Mouse (Mus musculus) T-helper 17 cell (primary cell): Measurements from ENCODE around the gene Rab13.
"Not testable (repeated sequence)": the region's sequence is repeated elsewhere in the genome, so short reads cannot be mapped to it uniquely, and the experiment has no call there.

Source experiments
- in situ Hi-C, 2 experiments: fragments of 300-600 bp; cut with MboI, MseI; formaldehyde crosslinking; loops; 1 replicate in 1 of 2; 2 replicates in 1 of 2; pipeline ENCODE4 v1.15.1; 2025; ENCODE audit warnings: high pct_unique_total_duplicates in 2 of 2

The Rab13 gene

DNA sequence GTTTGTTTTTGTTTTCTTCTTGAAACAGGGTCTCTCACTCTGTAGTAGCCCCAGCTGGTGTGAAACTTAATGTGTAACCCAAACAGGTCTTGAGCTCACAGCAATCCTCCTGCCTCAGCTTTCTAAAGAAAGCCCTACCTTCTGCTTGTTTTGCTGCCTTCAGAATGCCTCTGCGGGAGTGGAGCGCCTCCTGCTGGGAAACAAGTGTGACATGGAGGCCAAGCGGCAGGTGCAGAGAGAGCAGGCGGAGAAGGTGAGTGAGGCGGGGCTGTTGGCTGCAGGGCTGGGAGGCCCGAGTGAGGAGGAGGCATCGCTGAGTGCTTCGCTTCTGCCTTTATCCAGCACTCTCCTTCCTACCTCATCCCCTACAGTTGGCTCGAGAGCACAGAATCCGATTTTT, 10.8 kb downstream of the Rab13 start:
- in situ Hi-C loops, result loop anchor here (5.0 kb wide), 2 partner anchors 148 to 153 kb away; no protein-coding TSS in a partner anchor

DNA sequence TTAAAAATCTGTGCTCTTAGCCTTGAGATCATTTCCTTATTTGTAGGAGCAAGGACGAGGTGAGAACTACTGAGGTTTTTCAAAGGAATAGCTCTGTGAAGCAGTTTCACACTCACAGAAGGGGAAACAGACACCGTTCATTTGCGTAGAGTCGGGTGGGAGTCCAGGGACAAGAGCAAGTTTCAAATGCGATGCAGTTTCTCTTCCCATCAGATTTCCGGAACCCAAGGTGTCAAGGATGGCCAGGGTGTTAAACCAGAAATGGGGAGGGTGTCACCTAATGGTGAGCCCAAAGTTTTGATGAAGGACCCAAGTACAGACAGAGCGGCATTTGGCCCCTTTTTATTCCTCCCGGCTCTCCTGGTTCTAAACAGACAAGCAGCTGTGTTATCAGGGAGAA, 17.6 kb downstream of the Rab13 start:
- in situ Hi-C loops, result no loop called here

DNA sequence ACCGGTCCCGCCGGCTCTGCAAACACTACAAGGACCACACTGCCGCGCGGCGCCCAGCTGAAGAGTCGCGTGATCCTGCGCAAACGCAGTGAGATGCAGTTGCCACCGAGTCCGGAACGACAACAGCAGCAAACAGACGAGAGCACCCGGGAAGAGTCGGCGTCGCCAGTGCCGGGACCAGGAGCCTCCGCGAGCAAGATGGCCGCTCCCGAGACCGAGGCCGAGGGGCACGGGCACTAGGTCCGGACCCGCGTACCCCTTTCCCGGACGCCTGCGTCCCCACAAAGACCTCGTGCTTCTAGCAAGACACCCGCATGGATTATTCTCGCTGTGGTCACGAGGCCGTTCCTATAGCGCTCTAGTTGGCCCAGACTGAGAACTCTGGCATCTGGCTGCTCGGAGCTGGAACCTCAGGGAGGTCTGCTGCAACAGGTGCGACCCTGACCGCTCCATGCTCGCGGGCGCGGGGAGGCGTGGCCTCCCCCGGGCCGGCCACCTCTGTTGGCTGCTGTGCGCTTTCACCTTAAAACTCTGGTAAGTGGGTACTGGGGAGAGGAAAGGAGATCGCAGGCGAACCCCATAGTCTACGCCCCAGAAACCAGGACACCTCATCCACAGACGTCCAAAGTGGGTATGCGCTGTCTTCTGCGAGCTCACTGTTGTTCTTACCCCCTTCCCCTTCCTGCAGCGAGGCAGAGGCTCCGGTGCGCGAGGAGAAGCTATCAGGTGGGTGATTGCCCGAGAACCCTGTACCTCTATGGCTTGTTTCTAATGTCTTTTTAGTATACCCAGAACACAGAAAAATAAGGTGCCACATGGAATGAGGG, 18.2 kb downstream of the Rab13 start, which contains the start of gene Jtb:
Gene Jtb (plus strand): TSS at position 91 of the 827 bp plus-strand sequence.
- in situ Hi-C loops, result no loop called here

DNA sequence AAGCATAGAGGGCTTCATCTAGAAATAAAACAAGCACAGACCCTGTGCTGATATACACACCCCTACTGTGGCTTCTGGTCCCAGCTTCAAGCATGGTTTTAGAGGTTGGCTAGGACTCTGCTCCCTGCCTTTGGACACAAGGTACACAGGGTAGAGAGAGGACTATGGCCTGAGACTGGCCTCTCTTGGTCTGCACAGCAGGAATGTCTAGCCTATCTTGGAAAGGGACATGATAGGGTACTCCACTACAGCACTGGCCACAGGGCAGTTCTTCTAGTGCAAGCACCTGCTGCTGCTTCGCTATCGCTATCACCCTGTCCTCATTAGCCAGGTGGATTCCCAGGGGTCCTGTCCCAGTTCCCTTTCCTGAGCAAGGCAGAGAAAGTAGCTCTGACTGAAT, 27.8 kb downstream of the Rab13 start:
- in situ Hi-C loops, result no loop called here

DNA sequence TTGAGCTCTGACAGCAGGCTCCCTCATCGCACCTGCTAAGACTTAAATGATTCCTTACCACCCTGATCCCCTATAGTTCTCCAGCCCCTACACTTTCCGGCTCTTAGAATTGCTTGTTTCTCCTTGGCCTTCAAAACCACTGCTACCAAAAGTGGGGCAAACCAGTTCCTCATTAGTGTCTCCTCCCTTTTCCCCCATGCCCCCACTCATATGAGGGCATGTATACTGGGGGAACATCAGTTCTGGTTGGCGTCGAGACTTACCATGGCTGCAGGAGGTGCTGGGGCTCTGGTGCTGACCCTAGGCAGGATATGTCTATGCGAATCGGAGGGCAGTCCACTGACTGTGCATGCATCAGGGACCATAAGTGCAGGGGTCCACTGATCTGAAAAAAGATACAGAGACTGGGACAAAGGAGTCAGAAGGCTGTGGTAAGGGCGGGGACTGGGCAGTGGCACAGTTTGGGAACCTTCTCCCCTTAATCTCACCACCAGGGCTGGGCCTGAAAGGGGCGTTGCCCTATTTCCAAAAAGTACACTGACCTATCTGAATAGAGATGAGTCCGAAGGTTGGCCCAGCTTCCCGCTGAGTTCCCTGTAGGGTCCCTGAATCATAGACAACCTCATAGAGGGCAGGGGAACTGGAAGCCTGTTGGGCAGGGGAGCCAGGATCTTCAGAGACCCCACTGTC, 28.3 kb downstream of the Rab13 start:
- in situ Hi-C loops, result no loop called here

GRCm38 (mm10) chr3:90242984-90243775, 29.7 kb downstream of the Rab13 start, which contains the start of gene Creb3l4:
Gene Creb3l4, minus strand, starts transcription at chr3:90243512.
- in situ Hi-C loops, result no loop called here

DNA sequence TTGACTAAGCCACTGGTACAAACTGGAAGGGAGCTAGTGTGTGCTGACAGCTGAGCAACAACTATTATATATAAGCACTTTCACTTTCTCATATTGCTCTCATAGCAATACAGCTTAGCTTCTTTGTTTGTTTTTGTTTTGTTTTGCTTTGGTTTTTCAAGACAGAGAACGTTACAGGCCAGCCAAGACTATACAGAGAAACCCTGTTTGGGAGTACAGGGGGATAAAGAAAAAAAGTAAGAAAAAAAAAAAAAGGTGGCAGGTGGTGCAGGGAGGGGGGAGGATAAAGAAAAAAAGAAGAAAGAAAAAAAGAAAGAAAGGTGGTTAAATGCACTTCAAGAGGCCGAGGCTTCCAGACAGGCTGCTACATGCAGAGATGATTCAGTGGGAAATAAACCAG, 31.9 kb downstream of the Rab13 start:
- in situ Hi-C loops, result no loop called here

GRCm38 (mm10) chr3:90247630-90247959, 34.1 kb downstream of the Rab13 start:
- in situ Hi-C loops, result no loop called here

GRCm38 (mm10) chr3:90247960-90248745, 34.7 kb downstream of the Rab13 start, which contains the start of gene Slc39a1:
Gene Slc39a1, plus strand, starts transcription at chr3:90248172.
- in situ Hi-C loops, result no loop called here

DNA sequence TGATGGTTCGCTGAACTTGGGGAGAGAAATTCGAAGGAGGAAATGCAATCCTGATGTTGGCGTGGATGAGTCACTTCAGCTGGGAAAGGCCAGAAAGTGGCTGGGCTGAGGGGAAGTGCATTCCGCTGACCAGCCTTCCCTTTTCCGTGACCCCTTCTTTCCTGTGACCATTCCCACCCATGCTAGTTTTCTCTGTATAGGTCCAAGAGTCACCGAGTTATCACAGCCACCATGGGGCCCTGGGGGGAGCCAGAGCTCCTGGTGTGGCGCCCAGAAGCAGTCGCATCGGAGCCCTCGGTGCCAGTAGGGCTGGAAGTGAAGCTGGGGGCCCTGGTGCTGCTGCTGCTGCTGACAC, 35.2 kb downstream of the Rab13 start:
- in situ Hi-C loops, result no loop called here

DNA sequence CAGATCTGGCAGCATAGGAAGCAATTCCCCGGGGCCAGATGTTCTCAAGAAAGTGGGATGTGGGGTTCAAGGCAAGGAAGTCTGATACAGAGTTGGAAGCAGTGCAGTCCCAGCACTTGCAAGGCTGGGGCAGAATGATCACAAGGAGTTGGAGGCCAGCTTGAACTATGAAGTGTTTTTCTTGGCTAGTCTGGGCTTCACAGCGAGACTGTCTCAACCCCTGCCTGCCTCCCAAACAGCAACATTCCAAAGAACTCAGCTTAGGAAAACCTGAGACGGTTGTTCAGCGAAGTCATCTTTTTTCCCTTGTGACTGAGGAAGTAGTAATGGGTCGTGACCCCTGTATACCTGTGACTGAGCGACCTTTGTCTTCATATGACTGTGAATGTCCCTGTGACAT, 37.3 kb downstream of the Rab13 start:
- in situ Hi-C loops, result no loop called here

- in situ Hi-C loops, result not testable (repeated sequence)
Measured at GRCm38 (mm10) chr3:90251731-90252226, 38.3 kb downstream of the Rab13 start.

DNA sequence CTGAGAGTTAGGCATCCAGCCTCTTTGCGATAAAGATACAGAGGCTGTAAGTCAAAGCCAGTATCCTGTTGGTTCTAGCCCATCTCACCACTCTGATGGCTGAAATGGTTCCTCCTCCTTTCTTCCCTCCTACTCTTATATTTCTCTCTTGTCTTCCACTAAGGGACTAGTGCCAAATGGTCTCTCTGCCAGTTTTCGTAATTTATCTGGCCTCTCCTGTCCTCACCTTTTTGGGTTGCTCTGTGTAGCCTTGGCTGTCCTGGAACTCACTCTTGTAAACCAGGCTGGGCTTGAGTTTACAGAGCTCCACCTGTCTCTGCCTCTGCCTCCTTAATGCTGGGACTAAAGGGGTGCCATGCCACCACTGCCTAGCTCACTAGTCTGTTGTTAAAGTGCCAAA, 39.2 kb downstream of the Rab13 start:
- in situ Hi-C loops, result not testable (repeated sequence)

- in situ Hi-C loops, result not testable (repeated sequence)
Measured at GRCm38 (mm10) chr3:90253174-90253573, 39.7 kb downstream of the Rab13 start.

- in situ Hi-C loops, result no loop called here
Measured at GRCm38 (mm10) chr3:90253653-90254418, 40.3 kb downstream of the Rab13 start, which contains the start of gene Crtc2. Gene Crtc2, plus strand, starts transcription at chr3:90254163.

DNA sequence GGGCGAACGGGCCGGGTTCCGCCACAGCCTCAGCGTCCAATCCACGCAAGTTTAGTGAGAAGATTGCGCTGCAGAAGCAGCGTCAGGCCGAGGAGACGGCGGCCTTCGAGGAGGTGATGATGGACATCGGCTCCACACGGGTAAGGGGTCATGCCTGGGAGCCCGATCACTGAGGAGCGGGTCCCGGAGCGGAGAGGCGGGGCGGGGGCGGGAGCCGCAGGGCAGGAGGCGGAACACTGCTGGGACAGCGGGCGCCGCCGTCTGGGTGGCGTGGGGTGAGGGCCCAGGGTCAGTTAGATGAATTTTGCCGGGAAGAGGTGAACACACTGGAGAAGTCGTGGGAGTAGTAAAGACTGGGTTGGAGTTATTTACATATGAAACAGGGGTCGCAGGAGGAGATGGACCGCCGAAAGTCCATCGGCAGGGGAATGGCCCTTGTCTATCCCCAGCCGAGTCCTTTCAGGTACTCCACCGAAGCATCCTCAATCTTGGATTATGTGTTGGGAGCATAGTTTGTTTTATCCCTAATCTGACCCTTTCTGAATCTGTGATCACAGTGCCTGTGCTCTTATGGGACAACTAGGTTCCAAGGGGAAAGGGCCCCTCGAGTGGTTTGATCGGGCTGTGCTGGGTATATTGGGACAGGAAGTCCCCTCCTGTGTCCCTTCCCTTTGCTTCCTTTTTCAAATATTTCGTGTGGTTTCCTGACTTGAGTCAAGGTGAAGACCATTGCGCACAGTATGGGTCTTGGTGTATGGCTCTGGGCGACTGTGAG, 41.1 kb downstream of the Rab13 start:
- in situ Hi-C loops, result no loop called here

DNA sequence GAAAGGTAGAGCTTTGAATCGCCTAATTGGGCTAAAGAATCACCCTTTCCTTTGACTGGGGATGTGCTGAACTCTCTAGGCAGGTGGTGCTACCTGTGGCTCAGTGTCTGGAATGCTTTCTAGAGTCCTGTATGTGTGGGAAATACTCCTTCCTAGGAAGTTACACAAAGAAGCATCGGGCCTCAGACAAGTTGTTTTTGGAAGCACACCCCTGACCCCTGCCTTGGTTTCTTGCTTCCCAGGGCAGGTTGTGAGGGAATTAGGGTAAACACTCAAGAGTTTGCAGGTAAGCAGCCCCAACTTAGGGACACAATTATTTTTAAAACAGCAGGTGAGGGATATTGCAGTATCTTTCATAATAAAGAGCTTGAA, 41.7 kb downstream of the Rab13 start:
- in situ Hi-C loops, result no loop called here

DNA sequence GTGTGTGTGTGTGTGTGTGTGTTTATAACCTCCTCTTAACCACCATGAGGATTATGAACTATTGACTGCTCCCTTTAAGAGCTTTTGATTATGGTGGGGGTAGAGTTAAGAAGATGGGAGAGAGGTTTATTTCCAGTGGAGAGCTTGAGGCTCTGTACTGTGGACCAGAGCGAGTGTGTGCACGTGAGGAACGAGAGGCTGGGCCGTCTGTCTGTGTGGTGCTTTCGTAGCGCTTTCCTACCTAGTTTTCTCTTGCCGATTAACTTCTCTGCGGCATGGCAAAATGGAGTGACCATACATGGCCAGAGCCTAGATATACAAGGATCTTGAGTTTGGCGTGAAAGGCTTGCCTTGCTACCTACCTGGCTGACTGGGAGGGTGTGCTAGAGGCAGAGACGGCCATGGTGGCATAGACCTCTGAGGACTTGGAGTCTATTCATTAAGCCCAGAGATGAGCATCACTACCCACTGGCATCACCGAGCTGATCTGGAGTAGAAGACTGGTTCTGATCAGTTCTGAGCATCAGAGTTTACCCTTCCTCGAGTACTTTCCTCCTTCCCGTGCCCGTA, 42.4 kb downstream of the Rab13 start:
- in situ Hi-C loops, result no loop called here
